Mouse (Mus musculus) limb, embryonic 14.5 days (tissue): ENCODE results near the gene Dhx38. TPM values are rescaled to one million over a fixed set of nuclear protein-coding genes. Genes with fewer than 3 reads are reported as not detected.

Experiments used
- ATAC-seq: fragments of 200-750 bp; cut with Nextera tagmentation; 2 replicates; pipeline ENCODE4 v1.8.0; 2017; ENCODE audit warnings: low read depth, moderate number of reproducible peaks, moderate TSS enrichment; ENCODE audit not compliant: low FRiP score
- DNase-seq: peaks from one replicate; pipeline ENCODE4 v3.0.0-alpha.2; 2015; ENCODE audit warnings: low spot score
- H3K27ac ChIP-seq: fragments of 300-500 bp; sonication (generic); replicated peaks from 2 replicates; pipeline ENCODE4 v1.5.1; 2014; ENCODE audit warnings: low read depth, mild to moderate bottlenecking, low read length, moderate library complexity, mixed read lengths
- H3K27me3 ChIP-seq: fragments of 300-500 bp; sonication (generic); 2 replicates; pipeline ENCODE4 v1.6.1; 2014; ENCODE audit warnings: low read length, mixed read lengths; ENCODE audit not compliant: control insufficient read depth, insufficient read depth
- H3K36me3 ChIP-seq: fragments of 300-500 bp; sonication (generic); 2 replicates; pipeline ENCODE4 v1.6.1; 2014; ENCODE audit warnings: mild to moderate bottlenecking, low read length, moderate library complexity, mixed read lengths; ENCODE audit not compliant: control insufficient read depth, insufficient read depth
- H3K4me1 ChIP-seq: fragments of 300-500 bp; sonication (generic); 2 replicates; pipeline ENCODE4 v1.6.1; 2014; ENCODE audit warnings: antibody characterized with exemption, low read length, mixed read lengths; ENCODE audit not compliant: control insufficient read depth, insufficient read depth
- H3K4me2 ChIP-seq: fragments of 300-500 bp; sonication (generic); replicated peaks from 2 replicates; pipeline ENCODE4 v1.6.1; 2014; ENCODE audit warnings: low read depth, mild to moderate bottlenecking, low read length, moderate library complexity; ENCODE audit not compliant: severe bottlenecking
- H3K4me3 ChIP-seq: fragments of 300-500 bp; sonication (generic); replicated peaks from 2 replicates; pipeline ENCODE4 v1.5.1; 2014; ENCODE audit warnings: low read length
- H3K9ac ChIP-seq: fragments of 300-500 bp; sonication (generic); 2 replicates; pipeline ENCODE4 v1.6.1; 2014; ENCODE audit warnings: mild to moderate bottlenecking, low read depth, low read length, moderate library complexity; ENCODE audit not compliant: severe bottlenecking
- H3K9me3 ChIP-seq: fragments of 300-500 bp; sonication (generic); 2 replicates; pipeline ENCODE4 v1.6.1; 2016; ENCODE audit warnings: low read length; ENCODE audit not compliant: control insufficient read depth
- POLR2A ChIP-seq: fragments of 200-500 bp; IDR thresholded peaks from 2 replicates; pipeline ENCODE4 v1.8.0; 2012; ENCODE audit warnings: inconsistent platforms, mild to moderate bottlenecking, moderate library complexity, borderline replicate concordance; ENCODE audit not compliant: insufficient read depth, insufficient read length; ENCODE audit errors: extremely low read depth
- WGBS: fragments of 180-500 bp; shearing (Covaris S2); extraction: QIAGEN DNeasy Blood & Tissue Kit; methylation state at CpG from one replicate; pipeline ENCODE4 v1.1.7; 2014; 5-methylcytosine and 5-hydroxymethylcytosine counted together
- polyA plus RNA-seq, 2 experiments: library from polyadenylated mRNA; depleted of rRNA in 1 of 2; stranded (reverse) in 1 of 2; unstranded in 1 of 2; fragments of >200 nt; fragmentation: Nextera tagmentation in 1 of 2; extraction: Ambion mirVana in 1 of 2; gene quantifications; 2 replicates each; pipeline versions ENCODE4 v1.2.1 to v1.2.3; 2012 to 2014

Gene Dhx38
- polyA plus RNA-seq, 2 experiments, result 20.0 to 27.8 TPM

DNA sequence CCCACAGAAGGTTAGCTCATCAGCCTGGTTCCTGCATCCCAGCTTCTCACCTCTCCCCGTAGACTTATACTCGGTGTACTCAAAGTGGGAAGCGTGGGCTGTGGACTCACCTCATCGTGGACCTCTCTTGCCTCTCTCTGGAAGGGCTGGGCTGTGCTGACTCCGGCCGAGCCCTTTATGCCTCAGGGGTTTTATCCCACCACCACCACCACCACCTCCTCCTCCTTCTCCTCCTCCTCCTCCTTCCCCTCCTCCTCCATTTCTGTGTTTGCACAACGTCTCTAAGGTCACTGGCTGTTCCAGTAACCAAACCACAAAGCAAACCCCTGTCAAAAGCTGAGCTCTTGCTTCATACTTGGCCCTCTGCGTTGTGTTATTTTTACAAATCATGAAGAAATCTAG is 13.2 kb upstream of the Dhx38 start, which contains the start of gene Hp:
TSS of gene Hp (minus strand) at position 273 of the 402 bp plus-strand sequence.
- no peak for TF ChIP-seq POLR2A
- Histone ChIP-seq H3K27ac (no peak within 1 kb of the TSS), H3K27me3 (no peaks in the 10 kb centered on the region), H3K36me3 (no peaks in the 10 kb centered on the region), H3K9ac (no peak within 1 kb of the TSS), H3K9me3 (no peaks in the 10 kb centered on the region), H3K4me3 (no peak within 1 kb of the TSS), H3K4me2 (no peak within 1 kb of the TSS), H3K4me1 (no peaks in the 10 kb centered on the region)
- DNase-seq (no peak), ATAC-seq (no peak)
- 53% methylated on average over 8 of the region's 8 CpGs for WGBS

DNA sequence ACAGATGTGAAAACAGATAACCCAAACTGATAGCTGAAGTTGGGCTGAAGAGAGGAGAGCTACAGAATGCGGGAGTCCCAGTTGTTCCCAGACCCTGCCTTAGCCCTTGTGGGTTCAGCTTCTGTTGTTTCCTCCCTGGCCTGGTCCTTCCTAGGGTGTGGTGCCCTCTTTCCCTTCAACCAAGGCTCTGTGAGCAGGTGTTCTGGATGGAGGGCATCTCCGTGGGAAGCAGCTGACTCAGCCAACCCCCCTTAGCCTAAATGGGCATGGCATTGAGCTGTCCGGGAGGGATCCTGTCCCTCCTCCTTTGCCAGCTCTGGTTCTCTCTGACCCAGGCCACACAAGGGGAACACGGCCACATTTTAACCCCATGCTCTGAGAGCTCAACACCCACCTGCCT is 10.7 kb upstream of the Dhx38 start:
- no peak overlapping the region for H3K9ac ChIP-seq
- WGBS, result 79% methylated on average over 4 of the region's 4 CpGs
- DNase-seq (no peak), ATAC-seq (no peak)
- no peaks in the 10 kb centered on the region for H3K9me3 ChIP-seq
- no peaks in the 10 kb centered on the region for H3K27me3 ChIP-seq
- no peak overlapping the region for H3K27ac ChIP-seq
- peaks cover 11% of the 10 kb centered on the region; the same call in 1 of the 2 replicates for H3K36me3 ChIP-seq
- H3K4me2 ChIP-seq, result no peak overlapping the region
- no peaks in the 10 kb centered on the region for H3K4me1 ChIP-seq
- TF ChIP-seq POLR2A, result no peak
- no peak overlapping the region for H3K4me3 ChIP-seq

DNA sequence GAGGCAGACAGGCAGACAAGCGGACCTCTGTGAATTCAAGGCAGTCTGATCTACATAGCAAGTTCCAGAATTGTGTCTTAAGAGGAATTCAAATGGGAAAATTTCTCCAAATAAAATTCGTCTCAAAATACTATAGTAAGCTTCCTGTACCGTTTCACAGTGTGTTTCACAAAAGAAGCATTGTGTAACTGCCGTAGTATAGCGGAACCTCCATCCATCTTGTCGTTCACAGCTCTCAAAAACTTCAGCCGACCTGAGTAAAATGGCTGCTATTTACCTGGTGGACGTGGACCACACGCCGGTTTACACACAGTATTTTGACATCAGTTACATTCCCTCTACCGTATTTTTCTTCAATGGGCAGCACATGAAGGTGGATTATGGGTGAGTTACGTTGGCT is 5.5 kb upstream of the Dhx38 start:
- Histone ChIP-seq H3K27me3 (no peaks in the 10 kb centered on the region), H3K4me3 (no peak overlapping the region), H3K27ac (no peak overlapping the region), H3K4me1 (peaks cover 5% of the 10 kb centered on the region; the same call in 1 of the 2 replicates), H3K4me2 (no peak overlapping the region), H3K9me3 (no peaks in the 10 kb centered on the region), H3K36me3 (peaks cover 22% of the 10 kb centered on the region), H3K9ac (no peak overlapping the region)
- WGBS, result 89% methylated on average over 12 of the region's 12 CpGs
- TF ChIP-seq POLR2A, result no peak
- ATAC-seq (no peak), DNase-seq (no peak)

DNA sequence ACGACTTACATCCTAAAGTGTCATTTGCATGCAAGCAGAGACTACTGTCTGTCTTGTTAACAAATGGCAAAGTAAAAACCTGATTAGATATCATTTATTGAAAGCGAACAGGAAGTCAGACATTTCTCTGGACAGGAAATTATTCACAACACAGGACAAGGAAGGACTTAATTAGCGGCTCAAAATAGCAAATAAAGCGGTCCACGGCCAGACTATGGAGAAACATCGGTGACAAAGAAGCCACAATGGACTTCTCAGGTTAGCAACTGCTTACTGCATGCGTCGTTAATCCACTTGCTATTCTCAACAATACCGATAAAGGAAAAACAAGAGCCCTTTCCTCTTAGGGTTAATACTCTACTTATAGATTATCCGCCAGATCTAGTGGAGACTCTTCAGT is 895 bp downstream of the Dhx38 start:
- peak overlapping the region; percentile 68 for H3K4me3 ChIP-seq
- no peak for ATAC-seq
- H3K9me3 ChIP-seq, result no peaks in the 10 kb centered on the region
- no peak for TF ChIP-seq POLR2A
- DNase-seq, result no peak
- no peak overlapping the region for H3K27ac ChIP-seq
- H3K36me3 ChIP-seq, result peaks cover 35% of the 10 kb centered on the region
- H3K4me2 ChIP-seq, result peak overlapping the region; percentile 75
- H3K9ac ChIP-seq, result peak overlapping the region; percentile 85
- peaks cover 5% of the 10 kb centered on the region; the same call in 1 of the 2 replicates for H3K4me1 ChIP-seq
- no peaks in the 10 kb centered on the region for H3K27me3 ChIP-seq
- WGBS, result 5% methylated on average over 10 of the region's 10 CpGs

GRCm38 (mm10) chr8:109563881-109564280 is 1.8 kb downstream of the Dhx38 start:
- H3K4me1 ChIP-seq, result peaks cover 5% of the 10 kb centered on the region; the same call in 1 of the 2 replicates
- 83% methylated on average over 2 of the region's 2 CpGs for WGBS
- H3K9me3 ChIP-seq, result no peaks in the 10 kb centered on the region
- ATAC-seq (no peak), DNase-seq (no peak)
- peak overlapping the region; percentile 75; the same call in 1 of the 2 replicates for H3K4me2 ChIP-seq
- H3K27me3 ChIP-seq, result no peaks in the 10 kb centered on the region
- no peak overlapping the region for H3K9ac ChIP-seq
- H3K36me3 ChIP-seq, result peaks cover 41% of the 10 kb centered on the region
- 0 out of 2 replicates have a peak overlapping the region, but pooled peaks have one; percentile 68 for H3K4me3 ChIP-seq
- TF ChIP-seq POLR2A, result no peak
- no peak overlapping the region for H3K27ac ChIP-seq

- Histone ChIP-seq H3K4me1 (no peaks in the 10 kb centered on the region), H3K9ac (no peak overlapping the region), H3K36me3 (peaks cover 99% of the 10 kb centered on the region), H3K27ac (no peak overlapping the region), H3K4me2 (no peak overlapping the region), H3K4me3 (no peak overlapping the region), H3K27me3 (no peaks in the 10 kb centered on the region), H3K9me3 (no peaks in the 10 kb centered on the region)
- WGBS, result 52% methylated on average over 3 of the region's 3 CpGs
- TF ChIP-seq POLR2A, result no peak
- DNase-seq (no peak), ATAC-seq (no peak)
Measured at GRCm38 (mm10) chr8:109551663-109552062, 14.0 kb downstream of the Dhx38 start.
